Mouse (Mus musculus) frontal cortex, adult 2 months (tissue): ENCODE data around the gene Morn1. TPM values are rescaled to one million over a fixed set of nuclear protein-coding genes. Genes with fewer than 3 reads are reported as not detected.

Experiments
- DNase-seq, 2 experiments: peaks; one replicate each; pipeline ENCODE4 v3.0.0; 2022; ENCODE audit warnings: low spot score in 1 of 2; ENCODE audit errors: extremely low spot score in 1 of 2
- polyA plus RNA-seq: library from polyadenylated mRNA; depleted of rRNA; stranded (reverse); fragments of >200 nt; gene quantifications from 2 replicates; pipeline ENCODE4 v1.2.3, GENCODE M21; 2012

Gene Morn1
- polyA plus RNA-seq, 1 experiment = 18.6 TPM

DNA sequence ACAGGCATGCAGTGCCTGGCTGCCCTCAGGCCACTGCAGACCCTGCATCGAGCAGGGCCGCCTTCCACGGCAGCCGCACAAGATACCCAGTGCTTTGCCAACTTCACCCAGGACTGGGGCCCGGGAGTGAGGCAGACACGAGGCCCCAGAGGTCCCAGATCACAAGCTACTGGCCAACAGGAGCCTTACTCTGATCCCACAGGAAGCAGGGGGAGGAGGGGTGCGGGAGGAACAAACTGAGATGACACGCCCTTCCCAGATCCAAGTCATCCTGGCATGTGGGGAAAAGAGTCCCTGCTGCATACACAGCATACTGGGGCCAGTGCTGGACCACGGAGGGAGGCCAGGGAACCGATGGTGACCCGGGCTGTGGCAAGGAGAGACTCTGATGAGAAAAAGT lies 68.6 kb downstream of the Morn1 start:
- DNase-seq = no peak

DNA sequence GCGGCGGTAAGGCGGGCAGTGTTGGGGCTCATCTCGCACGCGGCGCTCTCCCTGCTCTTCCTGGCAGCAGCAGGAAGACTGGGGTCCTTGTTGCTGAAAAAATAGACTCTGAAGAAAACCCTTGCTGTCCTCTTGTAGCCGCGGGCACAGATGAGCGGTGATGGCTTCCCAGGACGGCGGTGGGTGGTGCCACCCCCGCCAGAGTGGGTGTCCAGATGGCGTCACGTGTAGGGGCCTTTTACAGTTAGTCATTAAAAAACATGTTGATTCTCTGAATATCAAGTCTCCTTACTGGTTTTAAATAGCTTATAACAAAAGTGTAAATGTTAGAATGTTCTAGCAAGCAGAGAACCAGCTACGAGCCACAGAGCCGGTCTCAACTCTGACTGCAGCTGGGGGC lies 70.4 kb downstream of the Morn1 start:
- no peak for DNase-seq

DNA sequence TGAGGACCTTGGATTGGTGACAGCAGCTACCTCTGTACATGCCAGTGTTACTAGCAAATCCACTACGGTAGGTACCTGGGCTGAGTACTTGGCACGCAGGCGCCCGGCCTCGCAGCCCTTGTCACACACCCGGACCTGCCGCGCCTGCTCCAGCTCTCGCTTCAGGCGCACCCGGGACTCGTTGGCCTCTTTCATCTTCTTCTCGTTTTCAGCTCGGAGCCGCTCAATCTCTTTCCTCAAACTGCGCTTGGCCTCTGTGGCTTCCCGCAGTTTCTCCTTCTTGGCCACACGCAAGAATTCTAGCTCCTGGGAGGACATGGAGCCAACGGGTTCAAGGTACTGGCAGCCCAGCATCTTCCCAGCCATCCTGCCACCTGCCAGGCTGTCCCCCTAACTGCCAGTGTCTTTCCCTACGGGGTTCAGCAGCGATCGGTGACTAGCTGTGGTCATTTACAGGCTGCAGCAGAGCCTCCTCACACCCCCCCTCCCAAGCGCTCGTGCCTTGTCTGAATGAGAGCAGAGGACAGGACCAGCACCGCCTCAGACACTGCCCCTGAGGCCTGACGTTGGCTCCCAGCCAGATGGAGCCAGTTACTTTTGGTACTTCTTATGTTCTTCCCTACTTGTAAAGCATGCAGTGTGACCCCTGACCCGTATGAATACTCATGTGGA lies 71.6 kb downstream of the Morn1 start:
- no peak for DNase-seq

DNA sequence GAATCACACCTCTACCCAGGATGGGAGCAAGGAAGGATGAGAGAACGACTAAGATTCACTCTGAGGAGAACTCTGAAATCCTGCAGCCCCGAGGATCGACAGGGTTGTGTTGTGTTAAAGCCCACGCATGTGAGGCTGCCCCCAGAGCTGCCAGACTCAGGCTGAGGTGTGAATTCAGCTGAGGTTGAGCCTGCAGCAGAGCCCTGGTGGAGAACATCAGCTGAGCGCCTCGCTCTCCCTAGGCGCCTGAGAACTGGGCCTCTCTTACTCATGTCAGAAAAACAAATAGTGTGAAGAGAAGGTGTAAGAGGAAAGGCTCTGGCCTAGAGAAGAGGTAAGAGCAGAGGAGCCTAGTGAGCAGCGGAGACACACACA lies 72.2 kb downstream of the Morn1 start:
- DNase-seq = peak in 1 of 2 experiments; percentile 35

DNA sequence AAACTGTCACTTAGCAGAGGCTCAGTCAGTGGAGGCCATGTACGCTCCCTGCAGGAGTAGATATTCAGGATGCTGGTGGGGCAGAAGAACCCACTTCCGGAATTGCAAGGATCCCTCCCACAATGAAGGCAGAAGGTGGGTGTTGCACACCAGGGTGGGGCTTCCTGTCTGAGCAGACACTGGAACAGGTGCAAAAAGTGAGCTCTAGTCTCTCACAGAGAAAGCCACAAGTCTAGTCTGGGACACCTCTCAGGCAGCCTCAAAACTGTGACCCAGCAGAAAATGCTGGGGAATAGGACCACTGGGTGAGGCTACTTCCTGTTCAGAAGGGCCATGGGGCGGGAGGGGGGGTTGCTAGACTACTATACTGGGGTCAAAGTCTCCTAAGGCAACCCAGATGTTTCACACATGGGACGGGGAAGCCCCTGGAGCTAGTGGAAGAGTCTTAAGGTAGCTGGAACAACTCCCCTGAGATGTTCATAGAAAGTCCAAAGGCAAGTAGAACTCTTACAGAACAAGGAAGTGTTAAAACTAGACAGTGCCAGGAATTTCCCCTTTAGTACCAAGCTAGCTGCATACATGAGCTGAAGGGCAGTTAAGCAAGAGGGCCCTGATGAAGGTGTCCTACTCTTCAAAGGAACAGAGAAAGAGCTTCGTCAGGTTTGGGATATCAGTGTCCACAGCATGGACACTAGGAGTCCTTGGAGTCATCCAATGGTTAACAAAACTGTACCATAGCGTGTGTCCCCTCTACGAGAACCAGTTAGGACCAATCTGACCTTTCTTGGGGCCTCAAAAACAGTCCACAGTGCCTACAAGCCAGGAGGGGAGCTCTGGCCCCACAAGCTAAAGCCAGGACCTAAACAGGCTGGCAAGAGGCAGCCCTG lies 76.3 kb downstream of the Morn1 start:
- no peak for DNase-seq

DNA sequence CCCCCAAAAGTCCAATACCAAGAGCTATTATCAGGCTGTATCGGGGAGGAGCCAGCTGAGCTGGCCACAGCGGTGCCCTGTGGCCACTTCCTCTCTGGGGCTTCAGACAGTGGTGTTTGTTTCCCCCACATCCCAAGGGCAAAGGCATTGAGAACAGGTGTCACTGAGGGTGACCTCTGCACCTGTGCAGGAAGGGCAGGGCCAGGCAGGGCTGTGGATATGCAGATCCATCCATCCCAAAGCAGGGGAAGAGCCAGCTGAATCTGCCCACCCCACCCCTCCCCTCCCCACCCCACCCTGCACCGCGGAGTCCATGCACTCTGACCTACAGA lies 76.9 kb downstream of the Morn1 start:
- no peak for DNase-seq

DNA sequence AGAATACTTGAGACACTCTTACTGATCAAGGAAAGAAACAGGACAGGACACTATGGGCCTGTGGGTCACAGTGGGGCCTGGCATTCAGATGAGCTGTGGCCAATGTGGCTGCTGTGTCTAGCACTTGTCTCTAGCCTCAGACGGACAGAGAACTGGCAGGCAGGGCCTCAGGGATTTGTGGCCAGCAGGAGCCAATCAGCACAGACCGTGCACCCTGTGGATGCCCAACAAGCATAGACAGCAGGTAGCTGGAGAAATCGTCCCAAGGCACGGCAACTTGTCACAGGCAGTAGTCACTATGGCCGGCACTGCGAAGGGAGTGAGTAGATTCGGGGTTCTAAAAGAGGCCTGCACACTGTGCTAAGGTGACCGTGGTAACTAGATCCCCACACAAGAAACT lies 77.3 kb downstream of the Morn1 start:
- no peak for DNase-seq

DNA sequence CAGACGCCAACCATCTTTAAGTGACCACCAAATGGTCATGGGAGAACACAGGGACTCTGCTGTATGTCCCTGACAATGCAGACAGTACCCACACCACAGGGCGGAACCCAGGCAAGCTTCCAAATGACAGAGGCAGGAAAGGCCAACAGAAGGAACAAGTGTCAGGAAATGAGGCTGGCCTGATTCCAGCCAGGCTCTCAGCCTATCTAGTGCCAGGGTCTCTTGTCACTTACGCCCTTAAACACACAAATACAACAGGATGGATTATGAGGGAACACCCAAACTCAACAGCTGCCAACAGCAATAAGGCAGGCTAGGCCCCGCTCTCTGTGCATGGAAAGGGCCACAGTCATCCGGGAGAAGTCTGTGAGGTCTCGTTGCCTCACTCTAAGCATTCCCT lies 78.2 kb downstream of the Morn1 start:
- no peak for DNase-seq

DNA sequence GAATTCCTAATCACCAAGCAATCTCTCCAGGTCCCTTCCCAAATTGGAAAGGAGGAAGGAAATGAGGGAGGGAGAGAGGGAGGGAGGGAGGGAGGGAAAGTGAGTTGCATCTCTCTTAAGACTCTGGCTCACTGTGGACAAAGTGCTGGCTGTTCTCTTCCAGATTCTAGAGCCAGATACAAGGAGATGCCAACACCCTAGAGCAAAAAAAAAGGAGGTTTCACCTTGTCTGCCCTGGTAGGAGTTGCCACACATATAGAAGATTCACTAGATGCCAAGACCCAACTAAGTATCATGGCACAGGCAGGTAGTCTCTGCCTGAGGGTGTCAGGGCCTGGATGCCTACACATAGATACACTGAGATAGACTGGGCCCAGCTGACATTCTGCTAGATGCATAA lies 79.5 kb downstream of the Morn1 start:
- no peak for DNase-seq

DNA sequence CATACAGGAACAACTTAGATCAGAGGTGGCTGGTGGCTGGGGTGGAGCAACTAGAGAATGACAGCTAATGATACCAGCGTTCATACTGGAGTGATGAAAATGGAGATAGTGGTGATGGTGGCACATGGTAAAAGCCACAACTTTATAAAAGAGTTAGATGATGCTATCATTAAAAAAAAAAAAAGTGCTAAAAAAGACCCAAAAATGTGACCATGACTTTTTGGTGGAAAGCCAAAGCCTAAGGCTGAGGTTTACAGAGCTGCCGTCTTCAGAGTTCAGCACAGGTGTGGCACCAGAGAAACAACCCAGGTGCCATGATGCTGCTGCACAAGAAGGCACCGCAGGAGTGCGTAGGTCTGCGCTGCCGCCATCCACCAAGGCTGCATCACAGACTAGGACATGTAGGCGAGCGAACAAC lies 82.5 kb downstream of the Morn1 start:
- no peak for DNase-seq

DNA sequence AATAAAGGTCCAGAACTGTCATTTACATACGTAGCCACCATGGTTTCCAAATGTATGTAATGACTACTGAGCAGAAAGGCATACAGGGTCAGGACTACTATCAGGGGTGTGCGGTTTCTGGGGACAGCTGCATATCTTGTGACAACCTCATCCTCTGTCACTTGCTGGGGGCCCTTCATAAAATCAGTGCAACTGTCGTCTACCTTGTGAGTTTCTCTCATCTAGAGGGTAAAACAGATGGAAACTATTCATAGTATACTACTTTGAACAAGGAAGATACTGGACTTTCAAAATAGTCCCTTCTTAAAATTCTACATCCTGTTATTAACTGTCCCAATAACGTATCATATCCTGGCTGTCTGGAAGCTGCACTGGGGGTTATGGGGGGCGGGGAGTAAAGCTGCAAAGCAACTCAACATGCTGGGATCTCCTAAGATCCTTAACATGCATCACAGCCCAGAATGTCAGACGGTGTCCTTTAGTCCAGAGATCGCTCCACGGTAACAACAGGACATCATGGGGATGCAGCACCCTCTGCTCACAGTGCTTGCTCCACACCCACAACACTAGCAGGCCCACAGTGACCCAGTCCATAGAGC lies 84.3 kb downstream of the Morn1 start:
- no peak for DNase-seq

DNA sequence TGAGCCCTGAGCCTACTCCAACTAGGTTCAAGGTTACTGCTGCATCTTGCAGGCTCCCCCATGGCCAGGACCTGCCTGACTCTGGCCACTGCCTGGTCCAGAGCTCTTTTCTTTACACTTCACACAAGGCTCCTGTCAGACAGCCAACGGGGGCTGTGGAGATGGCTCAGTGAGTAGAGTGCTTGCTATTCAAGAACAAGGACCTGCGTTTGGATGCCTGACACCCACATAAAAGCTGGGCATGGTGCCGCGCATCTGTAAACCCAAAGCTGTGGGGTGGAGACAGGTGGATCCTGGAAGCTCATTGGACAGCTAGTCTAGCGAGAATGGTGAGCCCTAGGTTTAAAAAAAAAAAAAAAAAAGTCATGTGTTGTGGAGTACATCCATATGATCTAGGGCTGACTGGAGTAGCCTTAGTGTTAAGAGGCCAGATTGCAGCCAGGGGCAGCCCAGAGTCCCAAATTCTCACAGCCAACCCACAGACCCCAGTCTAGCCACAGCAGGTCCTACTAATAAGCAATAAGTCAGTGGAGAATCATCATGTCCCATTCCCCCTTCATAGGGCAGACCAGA lies 85.7 kb downstream of the Morn1 start:
- peak; percentile 50 to 75 for DNase-seq

DNA sequence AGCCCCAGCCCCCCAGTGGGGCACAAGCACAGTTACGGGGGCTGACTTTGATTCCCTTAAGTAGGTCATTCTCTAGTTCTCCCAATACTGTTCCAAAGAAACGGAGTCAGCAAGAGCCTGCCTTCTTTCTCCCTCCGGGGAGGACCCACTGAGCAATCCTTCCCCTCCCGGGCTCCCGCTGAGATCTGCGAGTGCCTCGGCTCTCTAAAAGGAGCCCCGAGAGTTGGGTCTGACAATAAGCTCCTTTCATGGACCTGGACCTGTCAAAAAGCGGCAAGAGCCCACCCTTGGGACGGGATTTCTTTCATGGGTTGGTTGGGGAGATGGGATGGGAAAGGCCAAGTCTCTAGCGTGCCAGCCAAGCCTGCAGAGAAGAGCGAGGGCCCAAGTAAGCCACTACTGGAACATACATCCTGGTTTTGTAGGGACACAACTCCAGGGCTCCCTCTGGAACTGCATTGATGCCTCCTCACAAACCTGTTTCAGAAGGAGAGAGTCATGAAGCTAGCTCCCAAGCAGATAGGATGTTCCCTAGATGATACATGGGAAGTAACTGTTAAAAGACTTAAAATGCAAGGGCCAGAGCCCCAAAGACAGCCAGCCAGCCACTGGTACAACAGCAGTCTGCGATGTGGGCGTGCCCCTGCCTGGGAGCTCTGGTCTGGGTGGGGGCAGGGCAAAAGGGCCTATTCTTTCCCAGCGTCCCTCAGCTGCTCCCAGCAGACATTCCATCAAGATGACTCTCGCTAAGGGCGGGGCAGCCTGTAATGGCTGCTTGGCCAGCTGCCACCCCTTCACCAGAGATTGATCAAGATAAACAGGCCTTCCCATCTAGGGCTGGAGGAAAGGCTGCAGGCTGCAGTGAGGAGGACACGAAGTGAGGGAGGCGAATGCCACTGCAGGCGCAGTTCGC lies 86.8 kb downstream of the Morn1 start:
- DNase-seq = peak; percentile 63 to 72

DNA sequence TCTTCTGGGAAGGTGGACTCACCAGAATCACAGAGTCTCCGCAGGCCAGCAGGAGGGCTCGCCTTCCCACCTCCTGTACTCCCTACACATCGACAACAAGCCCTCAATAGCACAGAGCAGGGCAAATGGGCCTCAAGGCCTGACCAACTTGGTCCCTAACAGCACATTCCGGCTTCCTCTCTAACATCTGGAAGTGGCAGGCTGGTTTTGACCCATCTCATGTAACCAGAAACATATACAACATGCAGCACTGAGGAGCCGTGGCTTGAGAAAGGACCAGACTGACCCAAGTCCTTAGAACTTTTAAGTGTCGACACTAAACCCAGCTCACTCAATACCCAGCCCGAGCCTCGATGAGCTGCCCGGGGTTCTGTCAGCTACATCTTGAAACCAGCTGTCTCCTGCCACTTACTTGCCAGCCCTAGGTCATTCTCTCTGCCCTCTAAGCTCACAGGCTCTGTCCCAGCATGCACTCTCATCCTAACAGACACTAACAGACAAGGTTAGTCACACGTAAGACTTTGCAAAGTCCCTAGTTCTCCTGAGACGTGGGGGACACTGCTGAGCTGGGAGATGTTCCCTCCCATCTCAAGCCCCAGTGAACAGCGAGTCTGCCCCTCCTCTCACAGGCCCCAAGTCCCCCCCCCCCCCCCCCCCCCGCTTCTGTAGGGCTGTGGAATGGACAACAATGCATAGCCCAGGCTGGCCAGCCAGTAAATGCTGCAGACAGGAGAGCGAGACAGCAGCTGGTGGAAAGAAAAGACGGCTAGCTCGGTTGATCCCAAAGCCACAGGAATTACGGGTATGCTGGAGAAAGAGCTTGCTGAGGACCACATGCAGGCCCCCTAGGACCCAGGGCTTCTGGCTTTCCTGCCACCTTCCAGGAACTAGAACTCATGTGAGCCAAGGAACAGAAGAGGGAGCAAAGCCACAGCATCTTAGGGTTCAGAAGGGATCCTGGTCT lies 87.7 kb downstream of the Morn1 start:
- DNase-seq = no peak

DNA sequence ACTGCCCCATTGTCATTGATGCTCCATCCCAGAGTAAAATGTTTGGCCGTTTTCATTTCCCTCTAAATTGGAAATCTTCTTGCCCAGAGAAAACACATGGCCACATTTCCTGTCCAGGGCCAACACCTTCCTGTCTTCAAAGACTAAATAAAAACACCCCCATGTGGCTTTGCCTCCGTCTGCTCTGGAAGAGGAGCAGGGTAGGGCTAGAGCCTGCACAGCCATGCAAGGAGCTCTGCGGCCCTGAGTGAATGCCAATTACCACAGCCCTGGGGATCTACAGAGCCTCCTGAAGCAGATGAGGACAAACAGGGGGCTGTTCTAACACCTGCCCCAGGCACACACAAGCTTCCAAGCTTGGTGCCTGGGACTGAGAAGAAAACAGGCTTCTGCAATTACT lies 89.8 kb downstream of the Morn1 start:
- no peak for DNase-seq

DNA sequence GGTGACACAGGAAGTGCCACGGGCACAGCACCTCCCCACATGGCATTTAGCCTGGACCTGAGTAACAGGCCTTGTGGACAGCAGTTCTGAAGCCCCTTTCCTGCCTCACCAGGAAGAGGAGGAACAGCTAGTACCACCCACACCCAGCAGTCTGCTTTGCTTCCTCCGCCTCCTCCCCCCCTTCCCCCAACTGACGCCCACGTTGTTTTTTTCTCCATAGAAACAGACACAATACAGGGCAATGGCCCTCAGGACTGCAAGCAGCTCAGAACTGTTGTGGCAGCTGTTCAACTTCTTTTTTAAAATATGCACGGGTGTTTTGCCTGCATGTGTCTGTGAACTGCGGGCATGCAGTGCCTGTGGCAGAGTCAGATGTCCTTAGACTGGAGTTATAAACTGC lies 91.9 kb downstream of the Morn1 start:
- peak in 1 of 2 experiments; percentile 41 for DNase-seq

DNA sequence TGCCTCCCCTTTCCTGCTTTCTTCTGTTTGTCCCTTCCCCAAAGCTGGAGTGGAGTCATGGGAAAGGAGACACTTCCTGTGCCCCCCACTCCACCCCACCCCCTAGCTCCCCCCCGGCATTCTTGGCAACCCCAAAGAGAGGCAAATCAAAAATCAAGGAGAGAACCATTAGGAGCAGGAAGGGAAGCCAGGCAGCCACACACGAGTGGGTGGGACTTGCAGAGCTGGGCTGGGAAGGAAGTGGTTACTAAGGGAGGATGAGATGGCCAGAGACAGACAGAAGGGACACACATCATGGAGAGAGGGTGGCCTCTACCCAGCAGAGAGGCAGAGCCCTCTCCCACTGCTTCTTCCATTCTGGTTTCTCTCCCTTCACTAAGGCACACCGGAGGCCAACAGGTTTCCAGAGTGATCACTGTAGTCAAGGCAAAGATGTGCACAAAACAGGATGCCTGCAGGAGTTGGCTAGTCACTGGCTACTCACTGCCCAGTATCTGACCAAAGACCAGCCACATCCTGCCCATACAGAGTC lies 92.7 kb downstream of the Morn1 start:
- no peak for DNase-seq

DNA sequence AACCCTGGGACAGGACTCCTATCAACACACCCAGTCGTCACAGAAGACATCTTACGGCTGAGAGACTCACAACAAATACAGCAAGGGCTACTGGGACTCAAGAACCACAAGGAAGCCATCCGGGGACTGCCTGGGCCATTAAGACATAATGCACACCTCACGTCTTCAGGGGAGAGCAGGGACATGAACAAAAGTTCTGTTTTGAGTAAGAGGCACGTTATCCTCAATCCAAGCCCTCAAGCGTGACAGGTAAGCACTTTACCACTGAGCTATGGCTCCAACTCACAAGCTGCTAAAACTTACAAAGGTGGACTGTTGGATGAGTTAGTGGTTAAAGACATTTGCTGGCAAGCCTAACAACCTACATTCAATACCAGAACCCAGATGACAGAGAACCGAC lies 96.8 kb downstream of the Morn1 start:
- no peak for DNase-seq
